Mouse (Mus musculus): Measurements from ENCODE around the gene Spsb4. TPM values are rescaled to one million over a fixed set of nuclear protein-coding genes. Genes with fewer than 3 reads are reported as not detected.

Spsb4 gene
- total and polyA plus RNA-seq, 3 experiments = not detected

DNA sequence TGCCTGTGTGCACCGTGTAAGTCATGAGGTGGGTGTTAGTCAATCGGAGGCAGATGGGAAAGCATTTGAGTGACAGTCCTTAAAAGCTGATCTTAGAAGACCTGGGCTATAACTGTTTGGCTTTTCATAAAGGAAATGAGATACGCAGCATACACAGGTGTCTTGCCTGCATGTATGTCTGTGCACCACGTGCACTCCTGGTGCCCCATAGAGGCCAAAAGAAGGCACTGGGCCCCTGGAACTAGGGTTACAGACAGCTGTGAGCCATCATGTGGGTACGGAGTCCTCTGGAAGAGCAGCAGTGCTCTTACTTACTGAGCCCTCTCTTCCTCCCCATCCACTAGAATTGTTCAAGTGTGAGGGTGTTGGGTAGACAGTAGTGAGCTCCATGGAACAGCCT lies 70.1 kb downstream of the Spsb4 start:
- Histone ChIP-seq H3K27me3 (ENCODE audit: control insufficient read depth in 1 of 2, insufficient read depth in 2 of 2, low read length in 2 of 2) (no peaks in the 10 kb centered on the region), H3K79me2 (ENCODE audit: control insufficient read depth, insufficient read depth, low read length, poor library complexity) (no peaks in the 10 kb centered on the region), H3K9me3 (replicated peaks; ENCODE audit: insufficient read depth, low read length) (no peaks in the 10 kb centered on the region), H3K4me3 (ENCODE audit: control insufficient read depth in 1 of 2, insufficient read depth in 1 of 2, low read depth in 2 of 2, low read length in 2 of 2) (no peak overlapping the region), H3K27ac (ENCODE audit: control insufficient read depth, low read depth, low read length) (no peak overlapping the region), H3K9ac (ENCODE audit: control insufficient read depth, low read depth, low read length, poor library complexity, severe bottlenecking) (no peak overlapping the region), H3K36me3 (ENCODE audit: control insufficient read depth in 1 of 2, insufficient read depth in 2 of 2, low read length in 2 of 2) (no peaks in the 10 kb centered on the region), H3K4me1 (ENCODE audit: control insufficient read depth in 1 of 2, insufficient read depth in 2 of 2, low read length in 2 of 2) (no peaks in the 10 kb centered on the region)
- no peak for TF ChIP-seq KAT2A (conservative IDR thresholded peaks at IDR 0.05; ENCODE audit: low read depth, low read length)
- TF ChIP-seq NELFE (IDR thresholded peaks at IDR 0.05; ENCODE audit: low read depth, low read length) = no peak
- TF ChIP-seq MAFK (IDR thresholded peaks at IDR 0.05; ENCODE audit: borderline replicate concordance, low read depth, low read length) = no peak
- TF ChIP-seq MYC (IDR thresholded peaks at IDR 0.05; ENCODE audit: low read depth, low read length) = no peak
- TF ChIP-seq POLR2AphosphoS2 (IDR thresholded peaks at IDR 0.05; ENCODE audit: low read length) = no peak
- TF ChIP-seq E2F4 (IDR thresholded peaks at IDR 0.05; ENCODE audit: borderline replicate concordance, low read depth, low read length) = no peak
- no peak for TF ChIP-seq SMC3 (IDR thresholded peaks at IDR 0.05; ENCODE audit: low read depth, low read length)
- TF ChIP-seq ZC3H11A (IDR thresholded peaks at IDR 0.05; ENCODE audit: low read depth, low read length) = no peak
- TF ChIP-seq MAX (IDR thresholded peaks at IDR 0.05; ENCODE audit: low read length) = no peak
- no peak for TF ChIP-seq ZNF384 (IDR thresholded peaks at IDR 0.05; ENCODE audit: low read depth, low read length)
- TF ChIP-seq TCF12 (IDR thresholded peaks at IDR 0.05; ENCODE audit: low read depth, low read length) = no peak
- TF ChIP-seq ELF1 (IDR thresholded peaks at IDR 0.05; ENCODE audit: low read depth, low read length) = no peak
- TF ChIP-seq JUND (IDR thresholded peaks at IDR 0.05; ENCODE audit: low read depth, low read length) = no peak
- TF ChIP-seq ZKSCAN1 (IDR thresholded peaks at IDR 0.05; ENCODE audit: low read depth, low read length) = no peak
- no peak for TF ChIP-seq POLR2A (IDR thresholded peaks at IDR 0.05; ENCODE audit: control insufficient read depth in 1 of 2, insufficient read depth in 1 of 2, low read depth in 1 of 2, low read length in 2 of 2, poor library complexity in 1 of 2)
- TF ChIP-seq CTCF (IDR thresholded peaks at IDR 0.05 in 2 of 3, conservative IDR thresholded peaks at IDR 0.05 in 1 of 3; ENCODE audit: control insufficient read depth in 1 of 3, insufficient read depth in 1 of 3, low read depth in 2 of 3, low read length in 3 of 3, poor library complexity in 1 of 3, severe bottlenecking in 1 of 3) = no peak
- no peak for DNase-seq (ENCODE audit: low read depth, low spot score)

DNA sequence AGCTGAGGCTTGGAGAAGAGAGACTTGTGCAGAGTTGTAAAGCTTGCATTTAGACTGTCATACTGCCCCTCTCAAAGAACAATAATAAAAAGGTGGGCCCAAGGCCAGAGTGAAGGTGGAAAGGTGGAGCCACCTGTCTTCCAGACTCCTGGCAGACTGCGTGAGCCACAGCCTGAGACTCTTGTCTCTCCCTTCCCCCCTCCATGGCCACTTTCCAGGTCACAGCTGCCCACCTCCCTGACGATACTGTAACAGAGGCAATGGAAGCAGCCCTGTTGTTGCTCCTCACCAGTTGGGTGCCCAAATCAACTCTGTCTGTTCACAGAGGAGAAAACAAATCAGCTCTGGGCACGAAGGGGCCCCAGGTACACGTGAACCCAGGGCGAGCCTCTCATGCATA lies 71.5 kb downstream of the Spsb4 start:
- no peak overlapping the region for H3K4me3 ChIP-seq (ENCODE audit: control insufficient read depth in 1 of 2, insufficient read depth in 1 of 2, low read depth in 2 of 2, low read length in 2 of 2)
- no peaks in the 10 kb centered on the region for H3K27me3 ChIP-seq (ENCODE audit: control insufficient read depth in 1 of 2, insufficient read depth in 2 of 2, low read length in 2 of 2)
- no peaks in the 10 kb centered on the region for H3K4me1 ChIP-seq (ENCODE audit: control insufficient read depth in 1 of 2, insufficient read depth in 2 of 2, low read length in 2 of 2)
- no peak overlapping the region for H3K9ac ChIP-seq (ENCODE audit: control insufficient read depth, low read depth, low read length, poor library complexity, severe bottlenecking)
- no peaks in the 10 kb centered on the region for H3K9me3 ChIP-seq (replicated peaks; ENCODE audit: insufficient read depth, low read length)
- no peaks in the 10 kb centered on the region for H3K79me2 ChIP-seq (ENCODE audit: control insufficient read depth, insufficient read depth, low read length, poor library complexity)
- H3K36me3 ChIP-seq (ENCODE audit: control insufficient read depth in 1 of 2, insufficient read depth in 2 of 2, low read length in 2 of 2) = no peaks in the 10 kb centered on the region
- no peak for TF ChIP-seq RAD21 (IDR thresholded peaks at IDR 0.05; ENCODE audit: low read depth, low read length)
- H3K27ac ChIP-seq (ENCODE audit: control insufficient read depth, low read depth, low read length) = no peak overlapping the region
- DNase-seq (ENCODE audit: low read depth, low spot score) = no peak

DNA sequence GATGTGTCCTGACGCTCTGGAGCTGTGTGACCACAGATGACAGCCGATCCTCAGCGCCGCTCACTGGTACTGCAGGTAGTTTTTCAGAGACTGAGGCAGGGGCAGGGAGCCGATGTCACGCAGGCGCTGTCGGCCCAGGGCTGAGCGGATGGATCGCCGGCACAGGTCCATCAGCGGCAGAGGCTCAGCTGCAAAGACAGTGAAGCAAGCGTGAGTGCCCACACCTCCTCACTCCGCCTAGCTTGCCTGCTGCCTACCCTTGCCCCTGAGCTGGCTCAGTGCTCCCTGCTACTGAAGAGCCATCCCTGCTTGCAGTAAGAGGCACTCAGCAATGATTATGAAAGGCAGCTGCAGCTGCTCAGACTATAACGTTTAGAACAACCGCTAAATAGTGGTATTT lies 74.1 kb downstream of the Spsb4 start:
- DNase-seq (ENCODE audit: low read depth, low spot score) = no peak

More for the DNA sequence above, 74.1 kb downstream of the Spsb4 start:
- Histone ChIP-seq H3K27ac (ENCODE audit: control insufficient read depth, low read depth, low read length) (no peak overlapping the region), H3K9ac (ENCODE audit: control insufficient read depth, low read depth, low read length, poor library complexity, severe bottlenecking) (no peak overlapping the region), H3K36me3 (ENCODE audit: control insufficient read depth in 1 of 2, insufficient read depth in 2 of 2, low read length in 2 of 2) (no peaks in the 10 kb centered on the region), H3K27me3 (ENCODE audit: control insufficient read depth in 1 of 2, insufficient read depth in 2 of 2, low read length in 2 of 2) (no peaks in the 10 kb centered on the region), H3K4me1 (ENCODE audit: control insufficient read depth in 1 of 2, insufficient read depth in 2 of 2, low read length in 2 of 2) (no peaks in the 10 kb centered on the region), H3K79me2 (ENCODE audit: control insufficient read depth, insufficient read depth, low read length, poor library complexity) (no peaks in the 10 kb centered on the region), H3K9me3 (replicated peaks; ENCODE audit: insufficient read depth, low read length) (no peaks in the 10 kb centered on the region), H3K4me3 (ENCODE audit: control insufficient read depth in 1 of 2, insufficient read depth in 1 of 2, low read depth in 2 of 2, low read length in 2 of 2) (no peak overlapping the region)
- TF ChIP-seq ZMIZ1 (IDR thresholded peaks at IDR 0.05; ENCODE audit: low read depth, low read length) (no peak), TBP (IDR thresholded peaks at IDR 0.05; ENCODE audit: low read depth, low read length) (no peak)

Measured in MEL (cell line).